Mouse (Mus musculus) adrenal gland, postnatal 4 days (tissue): ENCODE data around the gene Amy2a5. TPM values are rescaled to one million over a fixed set of nuclear protein-coding genes. Genes with fewer than 3 reads are reported as not detected.
"Not testable (repeated sequence)": the region's sequence is repeated elsewhere in the genome, so short reads cannot be mapped to it uniquely, and the experiment has no call there.

Experiments used
- DNase-seq, 2 experiments: peaks; one replicate each; pipeline ENCODE4 v3.0.0; 2021 to 2022; ENCODE audit warnings: low spot score in 2 of 2, mixed read lengths in 2 of 2
- long read RNA-seq, 2 experiments: library from polyadenylated mRNA; stranded (forward); transcript quantifications; one replicate each; pipeline ENCODE4 v2.0.0; 2021
- total RNA-seq, 2 experiments: library from RNA; stranded (reverse); gene quantifications; 2 replicates each; pipeline ENCODE4 v1.2.3; 2021

The Amy2a5 gene
- total RNA-seq: 100 to 1,000 TPM in 1 of 2 experiments, under 1 TPM in 1; 0.17 to 276 TPM
- long read RNA-seq, experiment 1, partial matches to known transcripts: 0 of 1 reads
- long read RNA-seq, experiment 1, other reads (novel, unspliced or antisense): 0 of 1 reads
- long read RNA-seq, experiment 2, transcript Amy2a5-201 (10 exons, 3,715 nt): major isoform, 100 of 111 reads
- long read RNA-seq, experiment 2, partial matches to known transcripts: 9 of 111 reads
- long read RNA-seq, experiment 2, other reads (novel, unspliced or antisense): 2 of 111 reads

GRCm38 (mm10) chr3:113258737-113259136, at the start of gene Amy2a5:
Gene Amy2a5, minus strand, starts transcription at chr3:113258837.
- not testable (repeated sequence) for DNase-seq

- DNase-seq: not testable (repeated sequence)
Observed at GRCm38 (mm10) chr3:113291349-113291748, 32.7 kb upstream of the Amy2a5 start, which contains the start of gene Amy2a4. Gene Amy2a4, minus strand, starts transcription at chr3:113291449.

GRCm38 (mm10) chr3:113280285-113280684, 21.6 kb upstream of the Amy2a5 start:
- DNase-seq: not testable (repeated sequence)

- not testable (repeated sequence) for DNase-seq
Observed at GRCm38 (mm10) chr3:113279586-113279985, 20.9 kb upstream of the Amy2a5 start.

- DNase-seq: no peak
Observed at GRCm38 (mm10) chr3:113227115-113227514, 31.5 kb downstream of the Amy2a5 start.

Other genes with a start within 250 kb of the Amy2a5 start
- 100 to 1,000 TPM in 1 of 2 experiments, not detected in 1; 102 TPM for gene Amy2a4, start 32.6 kb upstream of the Amy2a5 start, total RNA-seq
- 100 to 1,000 TPM in 1 of 2 experiments, not detected in 1; 102 TPM for gene Amy2a3, start 65.2 kb upstream of the Amy2a5 start, total RNA-seq
- gene Amy2a2, start 97.8 kb upstream of the Amy2a5 start, total RNA-seq: 100 to 1,000 TPM in 1 of 2 experiments, not detected in 1; 102 TPM